Mouse (Mus musculus): Measurements from ENCODE around the gene Angptl7.

Gene Angptl7

DNA sequence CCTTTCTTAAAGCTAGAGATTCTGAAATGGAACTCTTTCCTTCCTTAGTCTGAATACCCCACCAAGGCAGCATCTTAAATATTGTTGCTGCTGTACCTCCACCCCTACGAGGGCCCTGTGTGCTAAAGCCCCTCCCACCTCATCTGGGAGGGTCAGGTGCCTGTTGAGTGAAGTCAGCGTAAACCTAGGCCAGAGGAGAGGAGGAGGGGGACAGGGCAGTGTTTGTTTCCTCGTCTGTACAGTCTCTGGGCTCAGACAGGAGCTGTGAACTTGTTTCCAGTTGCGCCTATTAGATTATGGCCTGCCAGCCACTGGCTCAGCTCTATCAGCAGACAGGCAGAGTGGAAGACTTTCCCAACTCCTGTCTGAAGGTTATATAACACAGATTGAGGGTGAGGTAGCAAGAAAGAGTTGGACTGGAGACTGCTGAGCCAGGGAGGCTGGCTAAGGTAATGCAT, at the start of gene Angptl7:
Angptl7 (minus strand) TSS at position 51 of the 458 bp plus-strand sequence.
- DNase-seq: no peak

GRCm38 (mm10) chr4:148549106-148549505, 48.8 kb upstream of the Angptl7 start:
- DNase-seq: no peak

- no peak for DNase-seq
Observed at GRCm38 (mm10) chr4:148535876-148536275, 35.6 kb upstream of the Angptl7 start.

- no peak for DNase-seq
Observed at GRCm38 (mm10) chr4:148533613-148534328, 33.5 kb upstream of the Angptl7 start.

DNA sequence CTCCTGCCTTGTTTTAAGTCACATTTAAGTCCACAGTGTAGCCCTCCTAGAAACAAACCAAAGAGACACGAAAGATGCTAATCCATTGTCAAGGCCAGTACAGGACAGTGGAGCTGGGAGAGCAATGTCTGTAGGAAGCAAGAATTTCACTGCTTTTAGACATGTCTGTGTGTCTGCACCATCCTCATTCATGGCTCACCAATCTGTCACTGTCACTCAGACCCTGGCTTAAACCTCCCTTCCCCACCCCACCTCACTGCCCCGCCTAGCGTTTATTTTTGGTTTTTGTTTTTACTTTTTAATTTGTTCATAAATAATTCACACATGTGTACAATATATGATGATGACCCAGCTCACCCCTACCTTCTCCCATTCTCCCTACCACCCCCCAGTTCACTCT, 32.3 kb upstream of the Angptl7 start:
- no peak for DNase-seq

- DNase-seq: no peak
Observed at GRCm38 (mm10) chr4:148531341-148531740, 31.1 kb upstream of the Angptl7 start.

DNA sequence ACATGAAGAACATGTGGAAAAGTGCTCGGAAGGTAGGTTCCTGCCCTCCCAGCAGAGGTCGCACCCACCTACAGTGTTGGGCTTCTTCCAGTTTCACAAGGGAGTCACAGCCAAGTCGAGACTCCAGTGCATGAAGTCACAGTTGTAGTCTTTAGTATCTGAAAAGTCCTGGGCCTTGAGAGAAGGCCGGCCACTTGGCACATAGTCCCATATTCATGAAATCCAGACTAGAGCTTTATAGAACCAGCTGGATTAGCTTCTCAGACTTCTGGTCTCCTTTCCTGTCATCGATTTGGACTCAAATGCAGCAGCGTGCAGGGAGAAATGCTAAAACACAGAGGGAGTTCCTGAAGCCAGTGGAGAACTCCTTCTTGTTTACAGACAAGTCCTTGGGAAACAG, 30.5 kb upstream of the Angptl7 start:
- DNase-seq: no peak

DNA sequence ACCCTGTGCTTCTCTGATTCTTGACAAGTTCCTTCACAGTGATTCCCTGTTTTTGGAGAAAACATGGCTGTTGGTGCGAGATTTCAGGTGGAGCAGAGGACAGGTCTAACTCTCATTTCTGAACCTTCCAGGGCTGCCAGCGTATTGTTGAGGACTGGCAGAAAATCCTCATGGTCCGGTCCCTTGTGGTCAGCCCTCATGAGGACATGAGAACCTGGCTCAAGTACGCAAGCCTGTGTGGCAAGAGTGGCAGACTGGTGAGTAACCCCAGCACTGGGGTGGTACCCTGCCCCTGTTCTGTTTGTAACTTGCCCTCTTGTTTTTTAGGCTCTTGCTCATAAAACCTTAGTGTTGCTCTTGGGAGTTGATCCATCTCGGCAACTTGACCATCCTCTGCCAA, 30.1 kb upstream of the Angptl7 start:
- DNase-seq: no peak

DNA sequence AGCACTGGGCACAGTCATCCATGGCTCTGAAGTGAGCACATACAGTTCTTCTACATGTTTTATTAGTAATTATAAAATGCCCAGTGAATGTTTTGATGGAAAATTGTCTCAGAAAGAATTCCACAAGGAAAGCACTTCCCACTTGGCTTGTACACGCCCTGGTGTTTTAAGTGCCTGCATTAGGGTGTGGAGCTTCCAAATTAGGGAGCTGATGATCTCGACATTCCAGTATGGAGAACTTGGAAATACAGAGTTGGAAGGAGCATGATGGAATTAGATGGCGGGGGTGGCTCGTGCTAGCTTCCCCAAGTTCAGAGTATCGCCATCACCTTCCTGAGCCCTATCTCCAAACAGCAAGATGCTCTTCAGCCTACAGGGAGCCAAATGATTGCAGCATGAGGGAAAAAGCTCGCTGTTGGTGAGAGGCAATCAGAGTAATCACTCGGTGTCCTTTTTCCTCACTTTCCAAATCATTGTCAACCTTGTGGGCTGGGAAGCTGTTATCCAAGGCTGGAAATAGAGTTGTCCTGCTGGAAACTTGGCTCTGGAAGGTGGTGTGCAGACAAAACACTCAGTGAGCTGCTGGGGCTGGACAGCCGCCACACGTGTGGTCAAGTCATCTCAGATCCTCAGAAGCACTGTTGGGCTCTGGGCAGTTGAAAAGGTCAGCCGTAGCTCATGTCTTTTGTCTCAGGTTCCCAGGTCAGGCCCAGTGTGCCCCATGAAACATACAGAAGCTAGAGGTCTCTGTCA, 27.1 kb upstream of the Angptl7 start:
- no peak for DNase-seq

GRCm38 (mm10) chr4:148523538-148523937, 23.3 kb upstream of the Angptl7 start:
- DNase-seq: no peak

DNA sequence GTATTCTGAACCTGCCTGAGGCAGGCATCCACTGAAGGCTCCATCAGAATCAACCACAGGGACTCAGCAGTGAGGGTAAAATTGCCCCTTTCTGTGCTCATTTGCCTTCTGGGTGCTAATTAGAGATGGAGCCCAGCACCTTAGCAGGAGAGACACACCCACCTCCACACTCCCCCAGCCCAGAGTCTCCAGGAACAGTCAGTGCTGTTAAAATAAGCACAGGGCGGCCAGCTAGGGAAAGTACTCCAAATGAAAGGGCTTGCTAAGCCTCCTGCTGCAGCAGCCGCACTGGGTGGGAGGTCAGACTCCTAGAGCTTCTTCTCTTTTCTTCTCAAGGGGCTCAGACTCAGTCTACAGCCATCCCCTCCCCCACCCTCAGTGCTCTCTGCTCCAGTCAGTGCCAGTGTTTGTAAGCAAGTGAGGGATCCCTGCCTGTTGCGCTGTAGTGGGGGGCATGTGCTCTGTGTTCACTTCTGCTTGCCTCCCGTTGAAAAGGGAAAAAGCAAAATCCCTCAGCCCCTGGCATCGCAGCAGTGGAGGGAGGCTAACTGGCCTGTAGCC, 18.1 kb upstream of the Angptl7 start:
- DNase-seq: no peak

DNA sequence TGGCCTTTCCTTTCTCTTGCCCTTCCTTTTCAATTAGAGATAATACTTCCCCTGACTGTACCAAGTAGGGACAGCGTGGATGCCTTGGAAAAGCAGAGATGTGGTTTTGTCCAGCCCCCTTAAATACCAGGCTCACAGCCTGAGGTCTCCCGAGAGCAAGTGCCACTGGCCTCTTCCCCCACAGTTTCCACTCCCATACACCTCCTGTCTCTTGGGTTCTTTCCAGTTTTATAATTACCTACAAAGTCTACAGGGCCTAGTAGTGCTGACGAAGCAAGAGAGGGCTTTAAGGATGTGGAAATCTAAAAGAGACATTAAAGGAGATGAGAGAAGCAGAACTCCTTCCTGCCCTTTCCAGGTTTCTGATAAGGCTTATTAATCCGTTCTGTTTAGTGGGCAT, 17.5 kb upstream of the Angptl7 start:
- DNase-seq: no peak

GRCm38 (mm10) chr4:148515313-148515712, 15.1 kb upstream of the Angptl7 start:
- peak; percentile 14 for DNase-seq

- DNase-seq: no peak
Observed at GRCm38 (mm10) chr4:148513021-148513559, 12.8 kb upstream of the Angptl7 start.

- DNase-seq: no peak
Observed at GRCm38 (mm10) chr4:148511334-148511733, 11.1 kb upstream of the Angptl7 start.

DNA sequence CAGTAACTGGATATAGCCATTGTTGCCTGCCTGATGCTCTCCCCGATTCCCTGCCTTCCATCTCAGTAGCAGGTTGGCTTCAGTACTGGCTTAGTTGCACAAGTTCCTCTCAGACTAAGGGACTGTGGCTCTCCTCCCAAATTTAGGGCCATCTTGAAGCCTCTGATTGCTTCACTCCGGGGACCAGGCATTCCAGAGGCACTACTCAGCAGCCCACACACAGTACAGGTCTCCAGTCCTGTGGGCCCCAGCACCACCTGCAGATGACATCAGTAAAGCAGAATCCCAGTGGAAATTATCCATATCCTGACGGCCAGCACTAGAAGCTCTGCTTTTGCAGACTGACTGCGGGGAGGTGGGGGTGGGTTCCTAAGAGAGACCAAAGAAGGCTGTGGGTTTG, 10.4 kb upstream of the Angptl7 start:
- no peak for DNase-seq

DNA sequence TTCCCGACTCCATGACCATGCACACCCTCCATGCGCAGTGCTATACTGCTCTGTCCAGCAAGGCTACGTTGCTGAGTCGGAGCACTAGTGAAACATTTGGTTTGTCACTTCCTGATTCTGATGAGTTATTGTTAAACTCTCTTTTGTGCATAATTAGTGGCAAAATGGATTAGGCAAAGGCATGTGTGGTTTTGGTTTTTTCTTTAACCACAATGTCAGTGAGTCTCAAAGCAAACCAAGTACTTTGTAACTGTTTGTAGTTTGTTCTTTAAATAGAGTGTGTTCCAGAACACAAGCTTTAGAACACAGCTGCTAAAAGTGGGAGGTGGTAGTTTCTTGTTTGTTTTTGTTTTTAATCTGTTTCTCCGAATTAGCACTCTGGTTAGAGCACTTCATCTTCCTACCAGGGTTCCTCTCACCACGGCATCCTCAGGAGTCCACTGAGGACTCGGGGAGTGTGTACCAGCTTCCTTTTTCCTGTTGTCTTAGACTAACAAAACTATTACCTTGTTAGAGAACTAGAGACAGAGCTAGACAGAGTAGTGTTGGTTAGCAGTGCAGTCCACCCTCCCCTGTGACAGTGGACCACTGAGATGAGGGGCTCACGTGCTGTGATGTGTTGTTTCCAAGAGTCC, 9.3 kb upstream of the Angptl7 start:
- peak; percentile 7 for DNase-seq

GRCm38 (mm10) chr4:148508084-148508849, 8.0 kb upstream of the Angptl7 start:
- DNase-seq: no peak

DNA sequence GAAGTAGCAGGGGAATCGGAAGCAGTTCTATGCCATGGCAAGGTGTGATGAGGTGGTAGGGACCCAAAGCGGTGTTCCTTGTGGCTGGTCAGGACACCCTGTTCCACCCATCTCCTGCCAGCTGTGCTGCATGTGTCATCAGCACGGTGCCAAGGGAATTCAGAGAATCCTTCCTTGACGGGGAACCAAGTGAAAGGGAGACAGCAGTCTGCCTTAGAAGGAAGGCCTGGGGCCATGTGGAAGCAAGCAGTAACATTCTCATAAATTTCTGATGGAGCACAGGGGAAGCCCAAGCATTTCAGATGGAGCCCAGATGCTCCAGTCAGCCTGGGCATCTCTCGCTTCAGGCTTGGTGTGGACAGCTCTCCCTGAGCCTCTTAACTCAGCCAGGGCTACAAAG, 7.3 kb upstream of the Angptl7 start:
- DNase-seq: no peak

- DNase-seq: no peak
Observed at GRCm38 (mm10) chr4:148504497-148504959, 4.3 kb upstream of the Angptl7 start.

- no peak for DNase-seq
Observed at GRCm38 (mm10) chr4:148495874-148496689, 4.2 kb downstream of the Angptl7 start.
